Mouse (Mus musculus): Measurements from ENCODE around the gene Svep1. TPM values are rescaled to one million over a fixed set of nuclear protein-coding genes. Genes with fewer than 3 reads are reported as not detected.

The Svep1 gene
- polyA plus RNA-seq, 1 experiment, result 2.7 TPM

GRCm38 (mm10) chr4:58174435-58174987 lies 32.1 kb downstream of the Svep1 start:
- Histone ChIP-seq H3K27ac (ENCODE audit: insufficient read depth, low read depth, low read length) (no peak overlapping the region), H3K4me3 (ENCODE audit: low read depth, low read length) (no peak overlapping the region), H3K27me3 (ENCODE audit: control insufficient read depth, insufficient read depth, low read length) (no peaks in the 10 kb centered on the region), H3K36me3 (ENCODE audit: control insufficient read depth, insufficient read depth, low read length) (no peaks in the 10 kb centered on the region), H3K4me1 (ENCODE audit: control insufficient read depth, insufficient read depth, insufficient read length, low read length) (no peaks in the 10 kb centered on the region)
- WGBS, result 67% methylated on average over 4 of the region's 4 CpGs
- TF ChIP-seq POLR2A (IDR thresholded peaks at IDR 0.05; ENCODE audit: low read depth, low read length), result no peak
- no peak for TF ChIP-seq CTCF (IDR thresholded peaks at IDR 0.05; ENCODE audit: extremely low read depth, insufficient read length, insufficient replicate concordance, low read depth, low read length)

GRCm38 (mm10) chr4:58173401-58173800 lies 33.3 kb downstream of the Svep1 start:
- H3K27me3 ChIP-seq (ENCODE audit: control insufficient read depth, insufficient read depth, low read length), result no peaks in the 10 kb centered on the region
- 81% methylated on average over 6 of the region's 6 CpGs for WGBS
- H3K27ac ChIP-seq (ENCODE audit: insufficient read depth, low read depth, low read length), result no peak overlapping the region
- H3K4me1 ChIP-seq (ENCODE audit: control insufficient read depth, insufficient read depth, insufficient read length, low read length), result no peaks in the 10 kb centered on the region
- no peaks in the 10 kb centered on the region for H3K36me3 ChIP-seq (ENCODE audit: control insufficient read depth, insufficient read depth, low read length)
- TF ChIP-seq CTCF (IDR thresholded peaks at IDR 0.05; ENCODE audit: extremely low read depth, insufficient read length, insufficient replicate concordance, low read depth, low read length) (no peak), POLR2A (IDR thresholded peaks at IDR 0.05; ENCODE audit: low read depth, low read length) (no peak)
- H3K4me3 ChIP-seq (ENCODE audit: low read depth, low read length), result no peak overlapping the region

GRCm38 (mm10) chr4:58170430-58170829 lies 36.2 kb downstream of the Svep1 start:
- no peaks in the 10 kb centered on the region for H3K27me3 ChIP-seq (ENCODE audit: control insufficient read depth, insufficient read depth, low read length)
- no peak overlapping the region for H3K27ac ChIP-seq (ENCODE audit: insufficient read depth, low read depth, low read length)
- no peaks in the 10 kb centered on the region for H3K36me3 ChIP-seq (ENCODE audit: control insufficient read depth, insufficient read depth, low read length)
- WGBS, result 63% methylated on average over 5 of the region's 5 CpGs
- H3K4me1 ChIP-seq (ENCODE audit: control insufficient read depth, insufficient read depth, insufficient read length, low read length), result no peaks in the 10 kb centered on the region
- no peak for TF ChIP-seq POLR2A (IDR thresholded peaks at IDR 0.05; ENCODE audit: low read depth, low read length)
- TF ChIP-seq CTCF (IDR thresholded peaks at IDR 0.05; ENCODE audit: extremely low read depth, insufficient read length, insufficient replicate concordance, low read depth, low read length), result no peak
- H3K4me3 ChIP-seq (ENCODE audit: low read depth, low read length), result no peak overlapping the region

- H3K4me3 ChIP-seq (ENCODE audit: low read depth, low read length), result no peak overlapping the region
- TF ChIP-seq POLR2A (IDR thresholded peaks at IDR 0.05; ENCODE audit: low read depth, low read length) (no peak), CTCF (IDR thresholded peaks at IDR 0.05; ENCODE audit: extremely low read depth, insufficient read length, insufficient replicate concordance, low read depth, low read length) (no peak)
- H3K36me3 ChIP-seq (ENCODE audit: control insufficient read depth, insufficient read depth, low read length), result no peaks in the 10 kb centered on the region
- WGBS, result 62% methylated on average over 2 of the region's 2 CpGs
- no peaks in the 10 kb centered on the region for H3K27me3 ChIP-seq (ENCODE audit: control insufficient read depth, insufficient read depth, low read length)
- no peak overlapping the region for H3K27ac ChIP-seq (ENCODE audit: insufficient read depth, low read depth, low read length)
- no peaks in the 10 kb centered on the region for H3K4me1 ChIP-seq (ENCODE audit: control insufficient read depth, insufficient read depth, insufficient read length, low read length)
Measured at GRCm38 (mm10) chr4:58169918-58170317, 36.7 kb downstream of the Svep1 start.

GRCm38 (mm10) chr4:58168366-58168765 lies 38.3 kb downstream of the Svep1 start:
- Histone ChIP-seq H3K4me1 (ENCODE audit: control insufficient read depth, insufficient read depth, insufficient read length, low read length) (no peaks in the 10 kb centered on the region), H3K36me3 (ENCODE audit: control insufficient read depth, insufficient read depth, low read length) (no peaks in the 10 kb centered on the region), H3K27me3 (ENCODE audit: control insufficient read depth, insufficient read depth, low read length) (no peaks in the 10 kb centered on the region), H3K4me3 (ENCODE audit: low read depth, low read length) (no peak overlapping the region), H3K27ac (ENCODE audit: insufficient read depth, low read depth, low read length) (no peak overlapping the region)
- 82% methylated on average over 5 of the region's 5 CpGs for WGBS
- no peak for TF ChIP-seq POLR2A (IDR thresholded peaks at IDR 0.05; ENCODE audit: low read depth, low read length)
- no peak for TF ChIP-seq CTCF (IDR thresholded peaks at IDR 0.05; ENCODE audit: extremely low read depth, insufficient read length, insufficient replicate concordance, low read depth, low read length)

- no peaks in the 10 kb centered on the region for H3K27me3 ChIP-seq (ENCODE audit: control insufficient read depth, insufficient read depth, low read length)
- no peak overlapping the region for H3K4me3 ChIP-seq (ENCODE audit: low read depth, low read length)
- no peaks in the 10 kb centered on the region for H3K36me3 ChIP-seq (ENCODE audit: control insufficient read depth, insufficient read depth, low read length)
- no peak for TF ChIP-seq POLR2A (IDR thresholded peaks at IDR 0.05; ENCODE audit: low read depth, low read length)
- TF ChIP-seq CTCF (IDR thresholded peaks at IDR 0.05; ENCODE audit: extremely low read depth, insufficient read length, insufficient replicate concordance, low read depth, low read length), result no peak
- no peaks in the 10 kb centered on the region for H3K4me1 ChIP-seq (ENCODE audit: control insufficient read depth, insufficient read depth, insufficient read length, low read length)
- no peak overlapping the region for H3K27ac ChIP-seq (ENCODE audit: insufficient read depth, low read depth, low read length)
- WGBS, result 74% methylated on average over 7 of the region's 7 CpGs
Measured at GRCm38 (mm10) chr4:58165711-58166110, 40.9 kb downstream of the Svep1 start.

- H3K4me1 ChIP-seq (ENCODE audit: control insufficient read depth, insufficient read depth, insufficient read length, low read length), result no peaks in the 10 kb centered on the region
- no peaks in the 10 kb centered on the region for H3K36me3 ChIP-seq (ENCODE audit: control insufficient read depth, insufficient read depth, low read length)
- no peak for TF ChIP-seq CTCF (IDR thresholded peaks at IDR 0.05; ENCODE audit: extremely low read depth, insufficient read length, insufficient replicate concordance, low read depth, low read length)
- TF ChIP-seq POLR2A (IDR thresholded peaks at IDR 0.05; ENCODE audit: low read depth, low read length), result no peak
- no peaks in the 10 kb centered on the region for H3K27me3 ChIP-seq (ENCODE audit: control insufficient read depth, insufficient read depth, low read length)
- no peak overlapping the region for H3K27ac ChIP-seq (ENCODE audit: insufficient read depth, low read depth, low read length)
- no peak overlapping the region for H3K4me3 ChIP-seq (ENCODE audit: low read depth, low read length)
- WGBS, result 86% methylated on average over 2 of the region's 2 CpGs
Measured at GRCm38 (mm10) chr4:58161901-58162300, 44.8 kb downstream of the Svep1 start.
